Mouse (Mus musculus) megakaryocyte, embryonic 14.5 days (primary cell): ENCODE results near the gene Olfr1095. TPM values are rescaled to one million over a fixed set of nuclear protein-coding genes. Genes with fewer than 3 reads are reported as not detected.

ENCODE experiments used
- H3K27me3 ChIP-seq: replicated peaks from 2 replicates; pipeline ENCODE3; 2012; ENCODE audit warnings: inconsistent platforms
- H3K36me3 ChIP-seq: replicated peaks from 2 replicates; pipeline ENCODE3; 2012; ENCODE audit warnings: low read length, inconsistent platforms, mixed read lengths
- H3K4me1 ChIP-seq: 2 replicates; pipeline ENCODE4 v1.6.1; 2012; ENCODE audit warnings: inconsistent platforms
- H3K4me3 ChIP-seq: replicated peaks from 2 replicates; pipeline ENCODE3; 2012; ENCODE audit warnings: moderate library complexity, mild to moderate bottlenecking, inconsistent platforms
- H3K9me3 ChIP-seq: 2 replicates; pipeline ENCODE4 v1.6.1; 2012; ENCODE audit warnings: inconsistent platforms
- FLI1 ChIP-seq: IDR thresholded peaks from 2 replicates; pipeline ENCODE4 v1.6.1; 2012; ENCODE audit warnings: low read length, inconsistent platforms, mixed read lengths
- GATA1 ChIP-seq: IDR thresholded peaks from 3 replicates; pipeline ENCODE4 v1.6.1; 2012; ENCODE audit warnings: mixed read lengths, low read length, inconsistent platforms, borderline replicate concordance
- polyA plus RNA-seq: library from polyadenylated mRNA; stranded (reverse); fragments of >175 nt; gene quantifications from 2 replicates; pipeline ENCODE4 v1.2.3, GENCODE M21; 2012; ENCODE audit warnings: low replicate concordance; ENCODE audit not compliant: insufficient read depth

The Olfr1095 gene
- polyA plus RNA-seq = 4.0 TPM in 1 of 2 replicates, not detected in the other

DNA sequence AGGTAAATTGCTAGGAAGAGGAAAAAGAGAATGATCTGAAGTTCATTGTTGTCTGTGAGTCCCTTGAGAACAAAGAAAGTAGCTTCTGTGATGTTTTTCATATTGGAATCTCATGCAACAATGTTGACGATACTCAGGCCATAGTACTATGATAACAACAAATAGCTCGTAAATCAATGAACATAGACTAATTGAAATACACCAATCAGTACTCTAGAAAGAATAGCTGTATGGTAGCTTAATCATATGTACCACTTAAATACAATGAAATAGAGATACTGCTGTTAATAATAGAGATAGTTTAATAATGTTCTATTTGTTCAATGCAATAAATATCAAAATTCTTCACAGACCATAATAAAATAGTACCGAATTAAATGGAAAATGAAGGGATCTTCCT is at the start of gene Olfr1095:
Gene Olfr1095, minus strand, starts transcription at position 101 of the 400 bp plus-strand sequence.
- Histone ChIP-seq H3K4me3 (no peak within 1 kb of the TSS), H3K4me1 (no peaks in the 10 kb centered on the region), H3K36me3 (no peaks in the 10 kb centered on the region), H3K9me3 (no peaks in the 10 kb centered on the region), H3K27me3 (no peaks in the 10 kb centered on the region)
- TF ChIP-seq GATA1 (no peak), FLI1 (no peak)

DNA sequence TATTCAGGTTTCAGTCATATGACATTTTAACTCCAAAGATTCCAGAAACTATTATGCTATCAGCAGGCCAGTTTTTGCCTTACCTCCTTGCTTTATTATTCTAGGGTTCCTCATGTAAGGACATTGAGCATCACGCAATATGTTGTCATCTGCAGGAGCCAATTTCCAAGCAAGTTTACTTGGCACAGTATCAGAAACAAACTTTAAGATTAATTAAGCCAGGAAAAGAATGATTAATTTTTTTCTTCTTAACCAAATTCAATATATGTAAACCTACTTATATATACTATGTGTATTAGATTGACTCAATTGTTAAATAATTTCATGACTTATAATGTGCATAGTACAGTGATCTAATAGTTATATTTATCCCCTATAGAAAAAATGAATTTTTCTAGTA is 40.6 kb upstream of the Olfr1095 start, which contains the start of gene Olfr1097:
Gene Olfr1097, minus strand, starts transcription at position 101 of the 400 bp plus-strand sequence.
- H3K4me3 ChIP-seq = no peak within 1 kb of the TSS
- TF ChIP-seq GATA1 (no peak), FLI1 (no peak)
- H3K9me3 ChIP-seq = no peaks in the 10 kb centered on the region
- no peaks in the 10 kb centered on the region for H3K4me1 ChIP-seq
- no peaks in the 10 kb centered on the region for H3K27me3 ChIP-seq
- no peaks in the 10 kb centered on the region for H3K36me3 ChIP-seq

DNA sequence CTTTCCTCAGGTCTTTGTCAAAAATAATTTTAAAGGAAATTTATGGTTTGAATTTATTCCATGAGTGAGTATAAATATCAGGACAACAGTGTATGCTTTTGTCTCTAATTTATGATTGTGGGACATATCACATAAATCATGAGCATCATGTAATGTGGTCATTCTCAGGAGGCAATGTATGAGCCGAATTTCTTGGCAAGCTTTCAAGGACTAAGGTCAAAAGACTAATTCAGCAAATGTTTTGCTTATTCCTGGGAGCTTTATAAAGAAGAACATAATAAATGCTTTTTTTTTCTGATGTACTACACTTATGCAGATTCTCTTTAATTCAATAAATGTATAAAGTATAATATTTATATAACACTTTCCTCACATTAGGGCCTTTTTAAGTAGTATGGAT is 23.2 kb upstream of the Olfr1095 start, which contains the start of gene Gm13723:
Gene Gm13723, minus strand, starts transcription at position 101 of the 400 bp plus-strand sequence.
- Histone ChIP-seq H3K9me3 (no peaks in the 10 kb centered on the region), H3K4me1 (no peaks in the 10 kb centered on the region), H3K27me3 (no peaks in the 10 kb centered on the region), H3K4me3 (no peak within 1 kb of the TSS), H3K36me3 (no peaks in the 10 kb centered on the region)
- TF ChIP-seq FLI1 = no peak
- no peak for TF ChIP-seq GATA1

DNA sequence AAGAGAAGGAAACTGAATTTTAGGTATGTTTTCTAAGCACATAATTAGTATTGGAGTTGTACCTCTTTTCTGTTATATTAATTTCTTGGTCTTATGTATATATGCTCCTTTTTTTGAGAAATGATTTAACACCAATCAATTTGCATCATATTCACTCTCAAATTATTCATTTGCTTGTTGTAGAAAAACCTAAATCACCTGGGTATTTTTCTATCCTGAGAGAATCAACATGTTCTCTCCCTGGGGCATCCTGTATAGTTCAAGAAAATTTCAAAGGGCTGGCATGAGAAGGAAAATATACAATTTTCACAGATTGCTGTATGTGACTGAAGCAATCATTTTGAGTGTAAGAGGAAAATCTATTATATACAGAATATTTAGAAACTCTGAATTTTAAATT is 27.1 kb downstream of the Olfr1095 start, which contains the start of gene Olfr1094:
Gene Olfr1094, plus strand, starts transcription at position 301 of the 400 bp plus-strand sequence.
- Histone ChIP-seq H3K27me3 (no peaks in the 10 kb centered on the region), H3K4me1 (no peaks in the 10 kb centered on the region), H3K9me3 (no peaks in the 10 kb centered on the region), H3K36me3 (no peaks in the 10 kb centered on the region), H3K4me3 (no peak within 1 kb of the TSS)
- TF ChIP-seq GATA1 (no peak), FLI1 (no peak)

DNA sequence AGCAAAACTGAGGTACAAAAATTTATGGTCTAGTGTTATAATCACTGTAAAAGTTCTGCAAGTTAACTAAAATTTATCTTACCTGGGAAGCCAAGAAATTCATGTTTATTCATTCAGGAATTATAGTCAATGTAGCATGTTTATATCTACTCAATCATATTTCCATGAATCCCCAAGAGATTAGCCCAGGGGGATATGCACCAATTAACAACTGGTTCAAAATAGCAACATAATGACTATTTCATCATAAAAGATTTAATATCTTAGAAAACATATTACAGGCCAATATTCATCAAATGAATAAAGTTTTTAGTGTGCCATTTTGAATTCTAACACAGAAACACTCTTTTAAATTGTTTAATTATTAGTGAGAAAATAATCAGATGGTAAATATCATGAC is 41.6 kb downstream of the Olfr1095 start, which contains the start of gene Olfr141:
Gene Olfr141, minus strand, starts transcription at position 101 of the 400 bp plus-strand sequence.
- no peaks in the 10 kb centered on the region for H3K4me1 ChIP-seq
- TF ChIP-seq FLI1 (no peak), GATA1 (no peak)
- H3K27me3 ChIP-seq = no peaks in the 10 kb centered on the region
- H3K36me3 ChIP-seq = no peaks in the 10 kb centered on the region
- no peak within 1 kb of the TSS for H3K4me3 ChIP-seq
- H3K9me3 ChIP-seq = no peaks in the 10 kb centered on the region

Other genes starting within 250 kb of the Olfr1095 start
- gene Olfr1084, start 212.0 kb downstream of the Olfr1095 start, polyA plus RNA-seq = not detected in 2 replicates
- not detected in 2 replicates for gene Olfr1085, start 189.7 kb downstream of the Olfr1095 start, polyA plus RNA-seq
- not detected in 2 replicates for gene Olfr1086, start 171.6 kb downstream of the Olfr1095 start, polyA plus RNA-seq
- not detected in 2 replicates for gene Olfr1087, start 153.3 kb downstream of the Olfr1095 start, polyA plus RNA-seq
- gene Olfr1089, start 118.0 kb downstream of the Olfr1095 start, polyA plus RNA-seq = not detected in 2 replicates
- gene Olfr1090, start 92.7 kb downstream of the Olfr1095 start, polyA plus RNA-seq = not detected in 2 replicates
- 0.12 TPM in 1 of 2 replicates, not detected in the other for gene Olfr1093, start 69.2 kb downstream of the Olfr1095 start, polyA plus RNA-seq
- not detected in 2 replicates for gene Olfr141, start 41.7 kb downstream of the Olfr1095 start, polyA plus RNA-seq
- gene Olfr1094, start 27.0 kb downstream of the Olfr1095 start, polyA plus RNA-seq = not detected in 2 replicates
- gene Gm13723, start 23.1 kb upstream of the Olfr1095 start, polyA plus RNA-seq = not detected in 2 replicates
- not detected in 2 replicates for gene Olfr1097, start 40.5 kb upstream of the Olfr1095 start, polyA plus RNA-seq
- not detected in 2 replicates for gene Olfr1098, start 72.8 kb upstream of the Olfr1095 start, polyA plus RNA-seq
- gene Olfr1099, start 109.0 kb upstream of the Olfr1095 start, polyA plus RNA-seq = not detected in 2 replicates
- gene Olfr1100, start 128.3 kb upstream of the Olfr1095 start, polyA plus RNA-seq = not detected in 2 replicates
- gene Olfr1101, start 139.5 kb upstream of the Olfr1095 start, polyA plus RNA-seq = not detected in 2 replicates
- not detected in 2 replicates for gene Olfr1102, start 146.7 kb upstream of the Olfr1095 start, polyA plus RNA-seq
- gene Olfr1104, start 175.4 kb upstream of the Olfr1095 start, polyA plus RNA-seq = not detected in 2 replicates
- 0.02 TPM in 1 of 2 replicates, not detected in the other for gene Olfr1105, start 184.8 kb upstream of the Olfr1095 start, polyA plus RNA-seq
- not detected in 2 replicates for gene Olfr1106, start 200.6 kb upstream of the Olfr1095 start, polyA plus RNA-seq
- not detected in 2 replicates for gene Olfr1107, start 224.1 kb upstream of the Olfr1095 start, polyA plus RNA-seq
- not detected in 2 replicates for gene Olfr1109, start 244.3 kb upstream of the Olfr1095 start, polyA plus RNA-seq